Mouse (Mus musculus) kidney, adult 2 months (tissue): Measurements from ENCODE around the gene 4930558K02Rik.
A peak's percentile ranks its signal among the peaks of the same experiment; 100 is the strongest.

Experiments
- CTCF ChIP-seq: fragments of 200-500 bp; conservative IDR thresholded peaks from 2 replicates; pipeline ENCODE4 v1.5.1; 2011; ENCODE audit warnings: low read depth, mild to moderate bottlenecking, control low read depth, low read length, moderate library complexity, mixed read lengths; ENCODE audit not compliant: insufficient read depth, insufficient read length
- POLR2A ChIP-seq: fragments of 200-500 bp; IDR thresholded peaks from one replicate; pipeline ENCODE4 v1.6.1; 2011; ENCODE audit warnings: low read depth, low read length, control low read depth

DNA sequence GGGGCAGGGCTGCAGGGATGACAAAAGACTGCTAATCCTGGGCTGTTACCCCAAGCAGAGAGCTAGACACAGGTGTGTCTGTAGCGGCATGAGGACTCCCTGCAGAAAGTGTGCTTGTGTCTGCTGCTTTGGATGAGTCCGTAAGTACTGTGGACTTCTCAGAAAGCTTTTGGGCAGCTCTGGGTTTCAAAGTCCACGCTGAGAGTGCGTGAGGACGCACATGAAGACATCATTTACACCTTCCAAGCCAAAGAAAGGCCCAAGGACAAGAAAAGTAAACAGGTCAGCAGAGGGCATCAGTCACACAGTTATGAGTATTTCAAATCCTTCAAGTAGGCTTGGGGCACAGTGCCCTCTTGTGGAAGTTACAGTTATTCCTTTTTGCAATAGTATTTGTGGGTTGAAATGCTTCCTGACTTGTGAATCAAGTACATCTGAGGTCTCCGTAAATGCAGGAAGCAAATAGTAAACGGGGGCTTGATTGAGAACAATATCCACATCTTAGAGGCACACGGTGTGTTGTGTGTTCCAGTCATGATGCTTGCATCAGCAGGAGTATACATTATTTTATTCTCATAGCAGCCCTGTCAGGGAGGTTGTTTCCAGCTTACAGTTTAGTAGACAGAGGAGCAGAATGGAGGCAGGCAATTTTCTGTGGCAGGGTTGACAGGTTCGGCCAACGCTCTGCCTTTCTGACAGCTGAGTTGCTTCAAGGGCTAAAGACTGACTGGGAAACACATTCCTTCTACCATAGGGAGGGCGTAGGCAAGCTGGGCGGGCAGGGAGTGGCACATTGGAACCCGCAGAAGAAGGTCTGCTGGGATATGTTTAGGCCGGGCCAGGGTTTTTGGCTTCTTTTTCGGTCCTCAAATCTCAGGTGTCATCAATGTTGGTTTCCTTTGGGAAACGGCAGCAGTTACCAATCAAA, 2.9 kb downstream of the 4930558K02Rik start:
- TF ChIP-seq POLR2A (no peak), CTCF (peak; percentile 41)
